Mouse (Mus musculus) heart, embryonic 14.5 days (tissue): ENCODE data around the gene Aipl1. TPM values are rescaled to one million over a fixed set of nuclear protein-coding genes. Genes with fewer than 3 reads are reported as not detected.

Experiments used
- ATAC-seq: fragments of 200-750 bp; cut with Nextera tagmentation; 2 replicates; pipeline ENCODE4 v1.8.0; 2017; ENCODE audit warnings: low read depth, moderate TSS enrichment; ENCODE audit not compliant: insufficient number of reproducible peaks, insufficient read depth, low FRiP score
- H3K27ac ChIP-seq, 2 experiments: fragments of 200-500 bp in 1 of 2; fragments of 300-500 bp in 1 of 2; sonication (generic) in 1 of 2; replicated peaks in 1 of 2; 2 replicates each; pipeline ENCODE4 v1.5.1; 2012 to 2014; ENCODE audit warnings: low read depth in 2 of 2, low read length in 2 of 2, control low read depth in 1 of 2, mild to moderate bottlenecking in 1 of 2, mixed read lengths in 1 of 2; ENCODE audit not compliant: control insufficient read depth in 1 of 2, insufficient read depth in 1 of 2
- H3K27me3 ChIP-seq: fragments of 300-500 bp; sonication (generic); 2 replicates; pipeline ENCODE4 v1.6.1; 2014; ENCODE audit warnings: mild to moderate bottlenecking, low read length, control low read depth; ENCODE audit not compliant: control insufficient read depth, insufficient read depth
- H3K36me3 ChIP-seq: fragments of 300-500 bp; sonication (generic); 2 replicates; pipeline ENCODE4 v1.6.1; 2014; ENCODE audit warnings: mild to moderate bottlenecking, control low read depth, low read length, mixed read lengths; ENCODE audit not compliant: control insufficient read depth, insufficient read depth
- H3K4me1 ChIP-seq, 2 experiments: fragments of 200-500 bp in 1 of 2; fragments of 300-500 bp in 1 of 2; sonication (generic) in 1 of 2; 2 replicates each; pipeline ENCODE4 v1.6.1; 2012 to 2014; ENCODE audit warnings: low read length in 2 of 2, control low read depth in 1 of 2, mixed read lengths in 1 of 2; ENCODE audit not compliant: control insufficient read depth in 2 of 2, insufficient read depth in 2 of 2
- H3K4me2 ChIP-seq: fragments of 300-500 bp; sonication (generic); 2 replicates; pipeline ENCODE4 v1.6.1; 2014; ENCODE audit warnings: mild to moderate bottlenecking, low read length
- H3K4me3 ChIP-seq, 2 experiments: fragments of 200-500 bp in 1 of 2; fragments of 300-500 bp in 1 of 2; sonication (generic) in 1 of 2; 2 replicates each; pipeline ENCODE4 v1.5.1; 2012 to 2014; ENCODE audit warnings: low read length in 2 of 2, mild to moderate bottlenecking in 2 of 2, control low read depth in 1 of 2, low read depth in 1 of 2, moderate library complexity in 1 of 2; ENCODE audit not compliant: control insufficient read depth in 1 of 2, insufficient read depth in 1 of 2
- H3K9ac ChIP-seq: fragments of 300-500 bp; sonication (generic); 2 replicates; pipeline ENCODE4 v1.6.1; 2014; ENCODE audit warnings: mild to moderate bottlenecking, low read length
- H3K9me3 ChIP-seq: fragments of 300-500 bp; sonication (generic); 2 replicates; pipeline ENCODE4 v1.6.1; 2016; ENCODE audit warnings: low read length, control low read depth; ENCODE audit not compliant: control insufficient read depth
- WGBS: fragments of 180-500 bp; shearing (Covaris S2); extraction: QIAGEN DNeasy Blood & Tissue Kit; methylation state at CpG from one replicate; pipeline ENCODE4 v1.1.7; 2014; 5-methylcytosine and 5-hydroxymethylcytosine counted together
- polyA plus RNA-seq: library from polyadenylated mRNA; unstranded; fragments of >200 nt; fragmentation: Nextera tagmentation; extraction: Ambion mirVana; gene quantifications from 2 replicates; pipeline ENCODE4 v1.2.1, GENCODE M21; 2014

Gene Aipl1
- polyA plus RNA-seq, 1 experiment from 2014 or later = 0.36 TPM

GRCm38 (mm10) chr11:72074230-72074629 lies 36.9 kb upstream of the Aipl1 start:
- 57% methylated on average over 13 of the region's 13 CpGs for WGBS
- H3K27me3 ChIP-seq = no peaks in the 10 kb centered on the region
- ATAC-seq = no peak

GRCm38 (mm10) chr11:72072331-72072905 lies 35.1 kb upstream of the Aipl1 start:
- Histone ChIP-seq H3K9me3 (no peaks in the 10 kb centered on the region), H3K27me3 (no peaks in the 10 kb centered on the region), H3K9ac (no peak overlapping the region), H3K4me2 (no peak overlapping the region), H3K36me3 (no peaks in the 10 kb centered on the region), H3K4me1 (no peaks in the 10 kb centered on the region), H3K27ac (no peak overlapping the region), H3K4me3 (no peak overlapping the region)
- 54% methylated on average over 6 of the region's 6 CpGs for WGBS
- ATAC-seq = no peak

More at GRCm38 (mm10) chr11:72074230-72074629, 36.9 kb upstream of the Aipl1 start:
- Histone ChIP-seq H3K4me1 (peaks cover 5 to 8% of the 10 kb centered on the region in 2 experiments), H3K27ac (no peak overlapping the region), H3K4me3 (no peak overlapping the region), H3K9me3 (no peaks in the 10 kb centered on the region), H3K4me2 (no peak overlapping the region), H3K9ac (no peak overlapping the region), H3K36me3 (no peaks in the 10 kb centered on the region)

- Histone ChIP-seq H3K27me3 (no peaks in the 10 kb centered on the region), H3K9me3 (peaks cover 1% of the 10 kb centered on the region; the same call in 1 of the 2 replicates), H3K36me3 (no peaks in the 10 kb centered on the region), H3K4me2 (no peak overlapping the region), H3K27ac (no peak overlapping the region), H3K4me3 (no peak overlapping the region), H3K4me1 (no peaks in the 10 kb centered on the region), H3K9ac (no peak overlapping the region)
- ATAC-seq = no peak
- 77% methylated on average over 9 of the region's 9 CpGs for WGBS
These were observed 33.4 kb upstream of the Aipl1 start for GRCm38 (mm10) chr11:72070733-72071132.

GRCm38 (mm10) chr11:72068026-72068425 lies 30.7 kb upstream of the Aipl1 start:
- H3K4me1 ChIP-seq = no peaks in the 10 kb centered on the region
- no peak overlapping the region for H3K4me3 ChIP-seq
- no peak for ATAC-seq
- 72% methylated on average over 7 of the region's 7 CpGs for WGBS
- no peaks in the 10 kb centered on the region for H3K36me3 ChIP-seq
- H3K9me3 ChIP-seq = peaks cover 21% of the 10 kb centered on the region
- no peaks in the 10 kb centered on the region for H3K27me3 ChIP-seq
- H3K27ac ChIP-seq = no peak overlapping the region
- H3K9ac ChIP-seq = no peak overlapping the region
- no peak overlapping the region for H3K4me2 ChIP-seq

GRCm38 (mm10) chr11:72067326-72067725 lies 30.0 kb upstream of the Aipl1 start:
- 80% methylated on average over 5 of the region's 5 CpGs for WGBS
- H3K4me2 ChIP-seq = no peak overlapping the region
- ATAC-seq = no peak

GRCm38 (mm10) chr11:72066330-72066729 lies 29.0 kb upstream of the Aipl1 start:
- Histone ChIP-seq H3K4me1 (no peaks in the 10 kb centered on the region; a peak in 1 of 4 replicates), H3K9ac (no peak overlapping the region), H3K9me3 (peaks cover 21% of the 10 kb centered on the region), H3K4me3 (no peak overlapping the region), H3K4me2 (no peak overlapping the region), H3K27ac (no peak overlapping the region), H3K36me3 (no peaks in the 10 kb centered on the region), H3K27me3 (no peaks in the 10 kb centered on the region)
- 37% methylated on average over 6 of the region's 6 CpGs for WGBS
- ATAC-seq = no peak

More at GRCm38 (mm10) chr11:72067326-72067725, 30.0 kb upstream of the Aipl1 start:
- Histone ChIP-seq H3K9ac (no peak overlapping the region), H3K4me3 (no peak overlapping the region), H3K4me1 (no peaks in the 10 kb centered on the region), H3K36me3 (no peaks in the 10 kb centered on the region), H3K27ac (no peak overlapping the region), H3K9me3 (peaks cover 21% of the 10 kb centered on the region), H3K27me3 (no peaks in the 10 kb centered on the region)

- Histone ChIP-seq H3K9ac (no peak overlapping the region), H3K4me3 (no peak overlapping the region), H3K4me1 (no peaks in the 10 kb centered on the region; a peak in 1 of 4 replicates), H3K36me3 (no peaks in the 10 kb centered on the region), H3K27me3 (no peaks in the 10 kb centered on the region), H3K4me2 (no peak overlapping the region), H3K9me3 (peaks cover 21% of the 10 kb centered on the region), H3K27ac (no peak overlapping the region)
- 74% methylated on average over 8 of the region's 8 CpGs for WGBS
- no peak for ATAC-seq
These were observed 27.8 kb upstream of the Aipl1 start for GRCm38 (mm10) chr11:72065103-72065502.

- Histone ChIP-seq H3K27ac (no peak overlapping the region), H3K36me3 (no peaks in the 10 kb centered on the region), H3K27me3 (no peaks in the 10 kb centered on the region), H3K9ac (no peak overlapping the region), H3K9me3 (peaks cover 21% of the 10 kb centered on the region), H3K4me1 (no peaks in the 10 kb centered on the region; a peak in 1 of 4 replicates), H3K4me3 (no peak overlapping the region), H3K4me2 (no peak overlapping the region)
- 71% methylated on average over 6 of the region's 6 CpGs for WGBS
- ATAC-seq = no peak
These were observed 27.1 kb upstream of the Aipl1 start for GRCm38 (mm10) chr11:72064414-72064813.
